Mouse (Mus musculus) hindlimb bud, embryonic 11.5 days (tissue): ENCODE data around the gene Plekhs1.
"Not testable (repeated sequence)": the region's sequence is repeated elsewhere in the genome, so short reads cannot be mapped to it uniquely, and the experiment has no call there.

ENCODE experiments used
- DNase-seq: peaks from one replicate; pipeline ENCODE4 v3.0.0-alpha.2; 2012; ENCODE audit warnings: low read depth, low spot score; ENCODE audit errors: extremely low spot score

Plekhs1 gene

DNA sequence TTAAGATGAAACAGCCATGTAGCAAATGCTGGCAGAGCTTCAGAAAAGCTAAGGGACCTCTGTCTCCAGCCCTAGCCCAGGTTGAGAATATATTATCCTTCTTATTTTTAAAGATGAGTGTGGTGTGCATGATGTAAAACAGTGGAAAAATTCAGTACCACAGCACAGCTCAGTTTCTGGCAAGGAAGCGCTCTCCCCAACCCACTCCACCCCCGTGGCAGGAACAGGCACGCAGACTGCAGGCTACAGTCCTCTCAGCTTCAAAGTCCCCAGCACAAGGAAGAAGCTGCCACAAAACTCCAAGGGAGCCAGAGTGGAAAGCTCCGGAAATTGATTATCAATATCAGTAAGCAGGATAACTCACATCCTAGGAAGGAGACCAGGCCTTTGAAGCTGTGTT is 49.8 kb downstream of the Plekhs1 start:
- DNase-seq: not testable (repeated sequence)

GRCm38 (mm10) chr19:56513527-56513926 is 52.1 kb downstream of the Plekhs1 start:
- not testable (repeated sequence) for DNase-seq

- DNase-seq: not testable (repeated sequence)
These were observed 58.0 kb downstream of the Plekhs1 start for GRCm38 (mm10) chr19:56519408-56519807.

DNA sequence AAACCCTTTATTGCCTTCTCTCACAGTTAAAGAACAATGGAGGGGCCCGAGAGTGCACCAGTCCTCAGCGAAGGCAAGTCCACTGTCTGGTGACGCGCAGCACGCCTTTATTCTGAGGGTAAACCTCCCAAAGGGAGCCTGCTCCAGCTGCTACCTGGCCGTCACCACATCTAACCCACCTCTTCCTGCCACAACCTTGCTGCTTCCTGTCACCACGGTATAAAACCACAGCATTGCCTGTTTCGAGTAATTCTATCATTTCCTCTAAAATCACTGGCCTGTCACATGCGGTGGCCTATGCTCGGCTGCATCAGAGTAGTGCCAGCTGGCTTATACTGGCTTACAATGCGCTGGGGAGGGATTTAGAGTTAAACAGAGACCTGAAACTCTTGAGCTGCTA is 69.1 kb downstream of the Plekhs1 start:
- not testable (repeated sequence) for DNase-seq

DNA sequence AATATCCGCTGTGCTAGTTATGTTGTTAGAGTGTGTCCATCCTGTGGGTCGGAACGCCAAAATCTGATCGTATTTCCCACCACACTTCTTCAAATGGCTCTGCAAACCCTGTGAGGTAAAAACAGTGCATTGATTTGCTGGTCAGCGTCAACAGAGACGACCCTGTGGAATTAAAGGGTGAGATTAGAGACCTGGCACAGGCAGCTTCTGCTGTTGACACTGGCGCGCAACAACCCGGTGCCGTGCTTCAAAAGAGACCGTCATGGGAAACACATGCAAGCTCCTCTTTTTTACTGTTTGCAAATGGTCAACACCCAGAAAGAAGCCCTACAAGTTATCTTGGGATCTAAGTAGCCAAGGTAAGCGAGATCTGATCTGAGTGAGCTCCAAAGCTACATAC is 69.8 kb downstream of the Plekhs1 start:
- no peak for DNase-seq

GRCm38 (mm10) chr19:56533291-56534071 is 72.0 kb downstream of the Plekhs1 start:
- DNase-seq: no peak

- DNase-seq: no peak
These were observed 72.9 kb downstream of the Plekhs1 start for GRCm38 (mm10) chr19:56534337-56534736.

- DNase-seq: no peak
These were observed 73.6 kb downstream of the Plekhs1 start for GRCm38 (mm10) chr19:56535064-56535463.

DNA sequence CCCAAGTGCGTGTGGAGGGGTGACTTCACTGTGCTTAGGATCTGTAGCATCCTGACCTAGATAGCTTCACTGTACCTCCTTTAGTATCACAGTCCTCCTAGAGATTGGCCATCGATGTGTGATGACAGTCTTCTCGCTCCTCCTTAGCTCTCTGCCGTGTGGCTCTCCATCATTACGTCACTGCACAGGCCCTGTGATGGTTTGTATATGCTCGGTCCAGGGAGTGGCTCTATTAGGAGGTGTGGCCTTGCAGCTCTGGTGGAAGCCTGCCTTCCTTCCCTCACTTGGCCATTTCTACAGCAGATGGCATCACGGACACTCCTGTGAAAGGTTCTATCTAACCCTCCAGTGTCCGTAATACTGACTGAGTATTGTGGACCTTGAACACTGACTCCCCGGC is 74.3 kb downstream of the Plekhs1 start:
- no peak for DNase-seq
